Mouse (Mus musculus) heart, adult 2 months (tissue): Measurements from ENCODE around the gene Shb.

Experiments used
- CTCF ChIP-seq: fragments of 200-600 bp; IDR thresholded peaks from 2 replicates; pipeline ENCODE4 v1.8.1; 2022; ENCODE audit warnings: antibody characterized with exemption, mild to moderate bottlenecking, moderate library complexity
- EP300 ChIP-seq: fragments of 200-500 bp; IDR thresholded peaks from 2 replicates; pipeline ENCODE4 v1.6.1; 2011; ENCODE audit warnings: low read depth, low read length, control low read depth; ENCODE audit not compliant: insufficient read depth
- POLR2A ChIP-seq: fragments of 200-500 bp; IDR thresholded peaks from 2 replicates; pipeline ENCODE4 v1.6.1; 2011; ENCODE audit warnings: mild to moderate bottlenecking, low read depth, low read length, control low read depth; ENCODE audit not compliant: insufficient read depth

DNA sequence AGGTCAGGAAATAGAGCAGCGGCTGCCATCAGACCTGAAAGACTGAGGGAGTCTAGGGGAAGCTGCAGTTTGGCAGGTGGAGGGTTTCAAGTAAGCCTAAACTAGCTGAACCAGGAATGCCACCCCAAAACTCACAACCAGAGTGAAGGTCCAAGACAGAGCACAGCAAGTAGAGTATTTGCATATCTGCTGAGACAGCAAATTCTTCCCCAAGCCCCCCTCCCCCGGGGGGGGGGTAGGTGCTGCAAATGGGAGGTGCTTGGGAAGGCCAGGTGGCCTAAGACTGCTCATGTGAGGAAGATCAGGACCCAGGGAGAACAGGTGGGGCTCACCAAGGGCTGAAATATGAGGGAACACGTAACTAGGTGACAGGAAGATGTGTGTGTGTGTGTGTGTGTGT, 51.7 kb downstream of the Shb start:
- TF ChIP-seq POLR2A (no peak), CTCF (no peak), EP300 (no peak)
